Mouse (Mus musculus) cortical plate, adult 2 months (tissue): ENCODE measurements around the gene 2210016F16Rik. TPM values are rescaled to one million over a fixed set of nuclear protein-coding genes. Genes with fewer than 3 reads are reported as not detected.
A peak's percentile ranks its signal among the peaks of the same experiment; 100 is the strongest.
"Not testable (repeated sequence)": the region's sequence is repeated elsewhere in the genome, so short reads cannot be mapped to it uniquely, and the experiment has no call there.

Experiments
- H3K27ac ChIP-seq: fragments of 200-500 bp; 2 replicates; pipeline ENCODE4 v1.5.1; 2012; ENCODE audit warnings: low read length, control low read depth, inconsistent platforms; ENCODE audit not compliant: insufficient read depth
- H3K4me1 ChIP-seq: fragments of 200-500 bp; 2 replicates; pipeline ENCODE4 v1.6.1; 2011; ENCODE audit warnings: low read length; ENCODE audit not compliant: control insufficient read depth, insufficient read depth
- H3K4me3 ChIP-seq: fragments of 200-500 bp; 2 replicates; pipeline ENCODE4 v1.5.1; 2011; ENCODE audit warnings: mild to moderate bottlenecking, low read length, control low read depth; ENCODE audit not compliant: insufficient read depth
- CTCF ChIP-seq: fragments of 200-500 bp; IDR thresholded peaks from 2 replicates; pipeline ENCODE4 v1.5.1; 2011; ENCODE audit warnings: mild to moderate bottlenecking, control low read depth, low read length; ENCODE audit not compliant: insufficient read depth; ENCODE audit errors: extremely low read depth
- POLR2A ChIP-seq: fragments of 200-500 bp; IDR thresholded peaks from 2 replicates; pipeline ENCODE4 v1.6.1; 2011; ENCODE audit warnings: mild to moderate bottlenecking, low read length, control low read depth; ENCODE audit not compliant: insufficient read depth; ENCODE audit errors: extremely low read depth
- polyA plus RNA-seq: library from polyadenylated mRNA; depleted of rRNA; stranded (reverse); fragments of >200 nt; gene quantifications from 2 replicates; pipeline ENCODE4 v1.2.3, GENCODE M21; 2012

Gene 2210016F16Rik
- polyA plus RNA-seq, 1 experiment: 7.8 TPM

DNA sequence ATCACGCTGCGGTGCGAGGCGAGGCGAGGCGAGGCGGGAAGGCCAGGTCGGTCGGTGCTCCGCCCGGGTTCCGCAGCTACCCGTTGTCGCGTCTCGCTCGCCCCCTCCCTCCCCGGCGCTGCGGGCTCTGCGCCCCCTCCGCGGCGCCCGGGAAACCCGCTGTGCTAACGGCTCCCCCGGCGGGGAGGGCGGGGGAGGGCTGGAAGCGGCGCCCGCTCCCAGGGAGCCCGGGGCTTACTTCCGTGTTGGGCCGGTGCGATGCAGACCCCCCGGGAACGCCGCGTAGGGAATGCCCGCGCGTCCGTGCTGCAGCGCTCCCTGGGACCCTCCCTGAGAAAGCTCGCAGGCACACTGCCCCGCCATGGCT, 17.7 kb upstream of the 2210016F16Rik start:
- Histone ChIP-seq H3K4me1 (no peaks in the 10 kb centered on the region; the same call in 1 of the 2 replicates), H3K27ac (peak overlapping the region; percentile 88), H3K4me3 (peak overlapping the region; percentile 86)
- TF ChIP-seq POLR2A (no peak), CTCF (no peak)

DNA sequence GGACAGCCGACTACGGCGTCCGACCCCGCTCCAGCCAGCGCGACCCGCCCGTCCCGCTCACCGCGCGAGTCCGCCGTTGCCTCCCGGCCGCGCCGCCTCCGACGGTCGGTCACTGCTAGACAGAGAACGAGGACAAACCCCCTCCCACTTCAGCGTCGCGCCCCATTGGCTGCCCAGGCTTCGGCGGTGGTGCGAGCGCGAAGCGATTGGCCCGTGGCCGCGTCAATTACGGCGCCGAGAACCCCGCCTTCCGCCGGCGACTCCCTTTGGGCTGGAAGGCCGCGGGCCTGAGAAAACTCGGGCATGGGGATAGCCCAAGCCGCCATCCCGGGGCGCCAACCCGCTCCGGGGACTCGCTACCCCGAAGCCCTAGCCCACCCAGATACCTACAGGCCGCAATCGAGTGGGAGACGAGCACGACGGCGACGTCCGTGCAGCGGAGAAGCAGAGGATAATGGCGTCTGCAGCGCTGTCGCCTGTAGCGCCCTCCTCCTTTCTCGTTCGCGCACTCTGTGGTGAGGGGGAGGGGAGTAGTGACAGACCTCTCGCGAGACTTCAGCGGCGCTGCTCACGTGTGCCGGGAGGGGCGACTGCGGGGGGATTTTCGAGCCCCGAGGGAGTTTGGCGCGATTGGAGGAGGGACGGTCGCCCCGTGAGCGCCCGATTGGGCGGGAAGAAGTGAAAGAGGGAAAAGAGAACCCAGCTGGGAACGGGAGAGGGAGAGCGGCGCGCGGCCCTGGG, 17.1 kb upstream of the 2210016F16Rik start, which contains the start of gene Rmi1:
Rmi1 (plus strand) TSS at position 246 of the 741 bp plus-strand sequence.
- TF ChIP-seq POLR2A (peak; percentile 99), CTCF (no peak)
- H3K4me3 ChIP-seq: peak within 1 kb of the TSS; percentile 86
- H3K4me1 ChIP-seq: no peaks in the 10 kb centered on the region; the same call in 1 of the 2 replicates
- peak within 1 kb of the TSS; percentile 100 for H3K27ac ChIP-seq

DNA sequence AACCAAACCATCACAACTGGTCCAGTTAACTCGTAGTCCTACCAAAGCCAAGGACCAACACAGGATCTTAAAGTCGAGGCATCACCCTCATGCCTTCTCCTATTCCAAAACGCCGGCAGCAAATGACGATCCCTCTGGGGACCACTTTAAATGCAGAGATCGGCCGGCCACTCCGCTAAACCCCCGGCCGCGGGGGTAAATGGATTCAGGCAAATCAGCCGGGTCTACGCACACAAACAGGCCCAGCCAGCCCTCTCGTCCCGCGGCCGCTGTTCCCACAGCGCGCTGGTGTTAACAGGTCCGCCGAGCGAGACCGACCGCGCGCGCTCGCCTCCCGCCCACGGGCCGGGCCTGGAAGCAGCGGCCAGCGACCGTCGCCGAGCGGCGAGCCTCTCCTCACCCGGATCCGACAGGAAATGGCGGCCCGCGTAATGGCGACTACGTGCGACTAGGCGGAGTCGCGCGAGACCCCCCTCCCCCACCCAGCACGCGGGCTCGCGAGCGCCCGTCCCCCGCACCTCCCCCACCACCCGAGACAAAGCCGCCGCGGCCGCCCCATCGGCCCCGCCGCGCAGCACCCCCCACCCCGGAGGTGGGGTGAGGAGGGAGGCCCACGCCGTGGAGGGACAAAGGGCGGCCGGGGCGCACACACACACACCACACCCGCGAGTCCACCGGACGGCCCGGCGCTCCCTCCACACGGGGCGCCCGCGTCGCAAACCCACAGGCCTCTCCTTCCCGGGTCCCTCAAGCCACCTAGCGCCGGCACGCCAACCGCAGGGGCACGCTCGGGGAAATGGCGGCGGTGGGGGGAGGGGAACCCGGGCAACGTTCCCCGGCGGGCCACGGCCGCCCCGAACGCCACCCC, 16.3 kb upstream of the 2210016F16Rik start:
- TF ChIP-seq POLR2A: 0 out of 2 replicates have a peak, but pooled peaks have one; percentile 24
- TF ChIP-seq CTCF: no peak
- peak overlapping the region; percentile 100 for H3K27ac ChIP-seq
- H3K4me1 ChIP-seq: no peaks in the 10 kb centered on the region; the same call in 1 of the 2 replicates
- peak overlapping the region; percentile 86 for H3K4me3 ChIP-seq

DNA sequence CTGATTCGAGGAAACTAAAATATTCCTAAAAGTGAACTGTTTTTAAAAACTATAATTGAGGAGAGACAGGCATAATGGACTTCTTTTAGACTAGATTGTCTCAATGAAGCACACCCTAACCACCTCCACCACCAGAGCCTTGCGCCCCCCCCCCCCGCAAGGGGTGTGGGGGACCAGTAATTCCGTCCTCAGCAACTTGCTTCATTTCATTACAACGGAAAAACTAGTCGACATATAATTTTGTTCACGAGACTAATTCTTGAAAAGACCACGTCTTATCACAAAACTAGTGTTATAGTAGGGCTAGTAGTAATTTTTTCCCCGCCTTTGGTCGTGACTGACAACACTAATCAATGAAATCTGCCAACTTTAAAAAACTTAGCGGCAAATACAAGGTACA, 15.6 kb upstream of the 2210016F16Rik start:
- Histone ChIP-seq H3K4me3 (peak overlapping the region; percentile 86), H3K4me1 (no peaks in the 10 kb centered on the region; the same call in 1 of the 2 replicates), H3K27ac (no peak overlapping the region)
- TF ChIP-seq CTCF: no peak
- no peak for TF ChIP-seq POLR2A

DNA sequence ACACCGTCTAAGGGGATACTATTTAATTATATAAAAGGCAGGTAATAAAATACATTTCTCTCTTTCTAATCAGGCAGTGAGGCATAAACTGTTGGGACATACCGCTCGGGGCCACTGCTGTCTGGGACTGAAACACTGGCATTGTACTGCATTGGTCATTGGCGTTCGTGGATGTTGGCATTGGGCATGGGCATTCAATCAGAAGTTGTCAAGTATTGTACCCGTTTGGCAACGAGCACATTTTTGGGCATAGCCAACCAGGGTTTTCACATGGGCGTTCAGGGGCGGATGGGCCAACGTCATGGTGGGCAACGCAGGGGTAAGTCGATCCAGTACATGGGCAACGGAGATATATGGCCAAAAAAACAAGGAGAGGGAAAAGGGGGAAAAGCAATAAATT, 12.6 kb upstream of the 2210016F16Rik start:
- TF ChIP-seq POLR2A (no peak), CTCF (no peak)
- Histone ChIP-seq H3K4me1 (no peaks in the 10 kb centered on the region; the same call in 1 of the 2 replicates), H3K4me3 (no peak overlapping the region), H3K27ac (no peak overlapping the region)

DNA sequence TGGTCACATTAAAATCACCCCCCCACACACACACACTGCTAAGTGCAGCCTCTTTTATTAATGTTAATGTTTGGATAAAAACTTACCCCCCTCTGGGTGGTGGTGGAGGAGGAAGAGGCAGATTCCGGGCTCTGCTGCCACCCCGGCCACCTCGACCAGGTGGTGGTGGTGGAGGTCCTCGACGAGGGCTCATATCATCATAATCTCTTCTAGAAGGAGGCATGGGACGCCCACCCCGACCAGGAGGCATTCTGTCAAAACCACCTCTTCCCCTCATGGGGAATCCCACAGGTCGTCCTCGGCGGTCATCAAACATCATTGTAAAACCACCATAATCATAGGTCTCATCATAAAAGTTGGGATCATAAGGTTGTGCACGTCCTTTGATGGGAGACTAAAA, 9.4 kb upstream of the 2210016F16Rik start:
- H3K27ac ChIP-seq, H3K4me1 ChIP-seq, H3K4me3 ChIP-seq: not testable (repeated sequence)

DNA sequence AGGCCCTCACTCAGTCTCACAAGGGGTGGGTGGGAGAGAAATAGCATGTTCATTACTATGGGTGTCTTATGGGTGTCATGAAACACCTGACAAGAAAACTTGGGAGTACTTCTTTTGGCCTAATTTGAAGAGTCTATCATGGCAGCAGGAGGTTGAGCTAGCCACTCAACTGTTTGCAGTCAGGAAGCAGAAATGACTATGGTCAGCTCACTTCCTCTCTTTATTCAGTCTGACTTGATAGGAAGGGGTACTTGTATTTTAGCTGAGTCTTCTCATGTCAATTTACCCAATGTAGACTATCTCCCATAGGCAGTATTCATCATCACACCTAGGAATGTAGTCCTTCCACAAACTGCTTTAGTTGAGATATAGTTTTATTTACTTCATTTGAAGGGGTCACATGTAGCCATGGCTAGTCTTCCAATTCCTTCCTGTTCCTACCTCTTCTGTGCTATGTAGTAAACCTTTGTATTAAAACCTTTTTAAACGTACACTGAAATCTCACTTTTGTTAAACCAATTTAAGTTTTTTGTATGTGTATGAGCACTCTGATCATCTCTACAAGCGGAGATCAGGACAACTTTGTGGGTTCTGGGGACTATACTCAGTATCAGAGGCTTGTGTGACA, 4.4 kb upstream of the 2210016F16Rik start:
- Histone ChIP-seq H3K4me3 (no peak overlapping the region), H3K4me1 (no peaks in the 10 kb centered on the region), H3K27ac (no peak overlapping the region)
- TF ChIP-seq CTCF: no peak
- no peak for TF ChIP-seq POLR2A

DNA sequence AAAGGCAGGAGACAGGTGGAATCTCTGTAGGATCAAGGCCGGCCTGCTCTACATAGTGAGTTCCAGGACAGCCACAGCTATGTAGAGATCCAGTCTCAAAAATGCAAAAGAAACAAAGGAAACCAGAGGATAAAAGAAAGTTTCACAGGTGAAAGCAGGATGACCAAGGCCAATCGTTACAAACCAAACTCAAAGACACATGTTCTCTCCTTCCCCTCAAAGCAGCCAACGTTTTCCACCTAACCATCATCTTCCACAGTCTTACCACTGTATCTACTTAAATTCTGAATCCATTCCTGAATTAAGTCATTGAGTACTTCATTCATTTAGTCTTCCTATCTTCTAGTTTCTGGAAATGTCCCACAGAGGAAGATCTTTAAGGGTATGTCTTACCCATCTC, 3.4 kb upstream of the 2210016F16Rik start:
- Histone ChIP-seq H3K4me3 (no peak overlapping the region), H3K27ac (no peak overlapping the region), H3K4me1 (no peaks in the 10 kb centered on the region)
- TF ChIP-seq POLR2A: no peak
- no peak for TF ChIP-seq CTCF

DNA sequence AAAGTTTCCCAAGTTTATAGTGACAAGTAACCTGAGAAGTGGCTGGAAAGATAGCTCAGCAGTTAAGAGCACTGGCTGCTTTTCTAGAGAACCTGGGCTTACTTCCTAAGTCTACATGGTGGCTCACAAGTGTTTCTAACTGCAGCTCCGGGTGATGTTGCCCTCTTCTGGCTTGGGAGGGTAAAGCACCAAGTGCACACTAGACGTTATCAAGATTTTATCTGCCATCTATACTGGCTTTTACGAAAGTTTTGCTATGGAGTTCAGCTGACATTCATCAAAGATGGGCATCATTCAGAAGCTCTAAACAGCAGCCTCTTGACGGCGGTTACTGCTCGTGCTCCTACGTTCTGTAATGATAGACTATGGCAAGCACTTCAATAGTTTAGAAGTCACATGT, 2.9 kb upstream of the 2210016F16Rik start:
- no peak overlapping the region for H3K27ac ChIP-seq
- H3K4me3 ChIP-seq: no peak overlapping the region
- no peaks in the 10 kb centered on the region for H3K4me1 ChIP-seq
- peak; percentile 78 for TF ChIP-seq CTCF
- TF ChIP-seq POLR2A: no peak

DNA sequence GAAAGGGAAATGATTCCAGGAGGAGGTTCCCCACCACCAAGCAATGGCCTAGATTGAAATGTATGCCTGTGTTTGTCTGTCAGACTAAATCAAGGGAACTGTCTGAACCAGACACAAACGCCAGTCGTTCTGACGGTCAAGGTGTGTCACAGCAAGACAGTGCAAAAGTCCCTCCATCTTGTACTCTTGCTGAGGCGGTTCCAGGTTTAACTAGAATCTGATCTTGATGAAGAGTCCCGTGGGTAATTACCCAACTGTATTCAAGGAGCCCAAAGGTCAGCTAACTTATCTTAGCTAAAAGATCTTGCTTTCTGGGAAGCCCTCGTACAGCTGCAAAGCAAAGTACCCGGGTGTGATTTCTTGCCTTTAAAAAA, 509 bp upstream of the 2210016F16Rik start:
- TF ChIP-seq CTCF (no peak), POLR2A (no peak)
- Histone ChIP-seq H3K4me3 (peak overlapping the region; percentile 83; the same call in 1 of the 2 replicates), H3K27ac (no peak overlapping the region), H3K4me1 (no peaks in the 10 kb centered on the region)
